Mouse (Mus musculus) forebrain, embryonic 10.5 days (tissue): ENCODE results near the gene Kazn. TPM values are rescaled to one million over a fixed set of nuclear protein-coding genes. Genes with fewer than 3 reads are reported as not detected.

Source experiments
- DNase-seq: peaks from one replicate; pipeline ENCODE4 v3.0.0-alpha.2; 2017; ENCODE audit warnings: low spot score; ENCODE audit errors: extremely low spot score
- H3K27ac ChIP-seq: fragments of 300-500 bp; sonication (generic); 2 replicates; pipeline ENCODE4 v1.5.1; 2016; ENCODE audit warnings: mild to moderate bottlenecking
- H3K27me3 ChIP-seq: fragments of 300-500 bp; sonication (generic); 2 replicates; pipeline ENCODE4 v1.6.1; 2016; ENCODE audit warnings: mild to moderate bottlenecking; ENCODE audit not compliant: poor library complexity, severe bottlenecking
- H3K36me3 ChIP-seq: fragments of 300-500 bp; sonication (generic); replicated peaks from 2 replicates; pipeline ENCODE4 v1.6.1; 2016; ENCODE audit warnings: mild to moderate bottlenecking, moderate library complexity
- H3K4me1 ChIP-seq: fragments of 300-500 bp; sonication (generic); 2 replicates; pipeline ENCODE4 v1.6.1; 2016
- H3K4me3 ChIP-seq: fragments of 300-500 bp; sonication (generic); 2 replicates; pipeline ENCODE4 v1.5.1; 2016; ENCODE audit warnings: mild to moderate bottlenecking, moderate library complexity
- H3K9me3 ChIP-seq: fragments of 300-500 bp; sonication (generic); 2 replicates; pipeline ENCODE4 v1.6.1; 2016; ENCODE audit warnings: mild to moderate bottlenecking, moderate library complexity
- WGBS: fragments of 180-500 bp; shearing (Covaris S2); methylation state at CpG from one replicate; pipeline ENCODE4 v1.1.7; 2016; 5-methylcytosine and 5-hydroxymethylcytosine counted together
- polyA plus RNA-seq: library from polyadenylated mRNA; unstranded; fragments of >200 nt; fragmentation: Nextera tagmentation; extraction: Ambion mirVana; gene quantifications from 2 replicates; pipeline ENCODE4 v1.2.1, GENCODE M21; 2016

The Kazn gene
- polyA plus RNA-seq, 1 experiment from 2014 or later = 11.4 TPM

DNA sequence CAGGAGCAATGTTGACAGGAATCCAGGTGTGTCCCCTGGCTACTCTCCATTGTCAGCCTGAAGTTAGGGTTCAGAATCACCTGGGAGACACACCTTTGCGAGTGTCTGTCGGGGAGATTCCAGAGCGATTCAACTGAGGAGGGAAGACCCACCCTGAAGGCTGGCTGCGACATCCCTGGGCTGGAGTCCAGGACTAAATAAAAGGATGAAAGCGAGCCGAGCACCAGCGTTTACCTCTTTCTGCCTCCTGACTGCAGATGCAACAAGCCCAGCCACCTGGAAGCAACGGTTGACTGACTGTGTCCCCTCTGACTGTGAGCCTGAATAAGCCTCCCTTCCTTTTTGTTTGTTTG is 179.4 kb downstream of the Kazn start:
- Histone ChIP-seq H3K27ac (no peak overlapping the region), H3K27me3 (no peaks in the 10 kb centered on the region), H3K36me3 (no peaks in the 10 kb centered on the region), H3K9me3 (no peaks in the 10 kb centered on the region), H3K4me3 (no peak overlapping the region), H3K4me1 (peaks cover 27% of the 10 kb centered on the region)
- 96% methylated on average over 8 of the region's 8 CpGs for WGBS
- DNase-seq = no peak

DNA sequence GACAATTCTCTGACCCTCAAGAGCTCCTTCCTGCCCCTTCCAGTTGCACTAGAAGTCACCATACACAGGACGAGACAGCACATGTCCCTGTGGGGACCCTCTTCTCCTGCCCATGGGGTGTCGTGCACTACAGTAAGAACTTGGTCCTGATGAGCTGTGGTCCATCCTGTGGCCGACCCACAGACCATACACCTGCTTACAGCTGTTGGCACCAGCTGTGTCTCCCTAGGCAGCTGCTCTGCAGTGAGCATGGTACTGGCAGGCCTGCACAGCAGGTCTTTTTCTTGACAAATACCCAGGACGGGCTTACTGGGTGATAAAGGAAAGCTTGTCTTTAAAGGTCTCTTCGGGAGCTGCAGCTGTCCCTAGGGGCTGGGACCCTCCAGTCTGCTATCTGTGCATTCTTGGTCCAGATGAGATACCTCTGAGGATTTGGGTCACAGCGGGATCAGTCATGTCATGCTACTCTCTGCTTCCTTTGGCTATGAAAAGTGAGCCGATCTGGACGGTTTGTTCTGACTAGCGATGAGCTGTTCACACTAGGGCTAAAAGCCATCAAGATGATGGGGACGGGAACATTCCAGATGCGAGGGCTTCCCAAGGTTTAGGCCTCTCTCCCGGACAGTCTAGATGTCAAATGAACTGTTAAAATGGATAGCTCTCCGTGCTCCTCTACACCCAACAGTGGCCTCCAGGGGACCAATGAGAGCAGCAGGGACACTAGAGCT is 179.9 kb downstream of the Kazn start:
- no peak for DNase-seq

DNA sequence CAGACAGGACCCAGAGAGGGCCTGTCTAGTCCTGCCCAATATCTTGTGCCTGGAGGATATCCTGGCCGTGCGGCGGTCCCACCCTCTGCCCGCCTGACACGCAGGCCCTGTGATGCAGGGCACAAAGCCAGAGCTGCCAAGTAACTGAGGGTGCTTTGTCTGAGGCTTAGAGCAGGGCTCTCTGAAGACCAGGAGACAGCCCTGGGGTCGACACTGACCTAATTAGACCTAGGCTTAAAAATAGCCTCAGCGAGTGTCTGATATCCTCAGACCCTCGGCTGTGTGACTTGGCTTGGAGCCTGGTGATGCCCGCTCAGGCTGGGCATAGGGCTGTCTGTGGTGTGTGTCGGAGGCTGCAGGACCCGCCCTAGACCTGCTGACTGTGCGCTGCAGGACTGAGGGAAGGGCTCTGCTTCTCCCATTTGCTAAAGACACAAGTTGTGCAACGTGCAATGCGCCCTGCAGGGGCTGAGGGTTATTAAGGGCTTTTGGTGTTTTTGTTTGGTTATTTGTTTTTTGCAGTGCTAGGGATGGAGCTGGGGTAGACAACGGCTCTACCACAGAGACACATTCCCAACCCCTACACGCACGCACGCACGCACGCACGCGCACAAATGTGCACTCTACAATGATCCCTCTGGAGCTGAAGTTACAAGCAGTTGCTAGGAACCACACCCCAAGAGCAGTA is 181.5 kb downstream of the Kazn start:
- no peaks in the 10 kb centered on the region for H3K9me3 ChIP-seq
- H3K4me3 ChIP-seq = no peak overlapping the region
- H3K27ac ChIP-seq = 0 out of 2 replicates have a peak overlapping the region, but pooled peaks have one; percentile 35
- no peak for DNase-seq
- no peaks in the 10 kb centered on the region for H3K27me3 ChIP-seq
- peaks cover 46% of the 10 kb centered on the region for H3K4me1 ChIP-seq
- H3K36me3 ChIP-seq = no peaks in the 10 kb centered on the region
- 82% methylated on average over 22 of the region's 22 CpGs for WGBS

More for the DNA sequence above, 179.9 kb downstream of the Kazn start:
- Histone ChIP-seq H3K36me3 (no peaks in the 10 kb centered on the region), H3K4me1 (peaks cover 32% of the 10 kb centered on the region), H3K27ac (no peak overlapping the region), H3K27me3 (no peaks in the 10 kb centered on the region), H3K4me3 (no peak overlapping the region), H3K9me3 (no peaks in the 10 kb centered on the region)
- 84% methylated on average over 13 of the region's 13 CpGs for WGBS

DNA sequence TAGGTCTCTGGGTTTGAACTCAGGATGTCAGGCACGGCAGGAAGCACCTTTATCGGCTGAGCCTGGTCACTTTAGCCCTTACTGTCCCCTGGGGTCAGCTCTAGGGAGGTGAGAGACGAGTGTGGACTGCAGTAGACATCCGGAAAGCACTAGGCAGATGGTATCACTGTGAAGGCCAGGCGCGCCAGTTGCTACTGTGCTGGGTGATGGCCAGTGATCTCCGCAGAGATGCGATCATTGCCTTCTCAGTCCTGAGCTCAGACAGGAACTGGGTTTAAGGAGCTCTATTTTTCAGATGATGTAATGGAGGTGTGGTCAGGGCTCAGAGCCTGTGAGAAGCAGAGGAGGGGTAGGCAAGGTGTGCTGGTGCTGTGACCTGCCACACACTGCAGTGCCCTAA is 183.6 kb downstream of the Kazn start:
- H3K4me3 ChIP-seq = no peak overlapping the region
- WGBS = 89% methylated on average over 8 of the region's 8 CpGs
- peaks cover 39% of the 10 kb centered on the region for H3K4me1 ChIP-seq
- no peaks in the 10 kb centered on the region for H3K36me3 ChIP-seq
- DNase-seq = no peak
- H3K27me3 ChIP-seq = no peaks in the 10 kb centered on the region
- H3K27ac ChIP-seq = no peak overlapping the region
- H3K9me3 ChIP-seq = no peaks in the 10 kb centered on the region

DNA sequence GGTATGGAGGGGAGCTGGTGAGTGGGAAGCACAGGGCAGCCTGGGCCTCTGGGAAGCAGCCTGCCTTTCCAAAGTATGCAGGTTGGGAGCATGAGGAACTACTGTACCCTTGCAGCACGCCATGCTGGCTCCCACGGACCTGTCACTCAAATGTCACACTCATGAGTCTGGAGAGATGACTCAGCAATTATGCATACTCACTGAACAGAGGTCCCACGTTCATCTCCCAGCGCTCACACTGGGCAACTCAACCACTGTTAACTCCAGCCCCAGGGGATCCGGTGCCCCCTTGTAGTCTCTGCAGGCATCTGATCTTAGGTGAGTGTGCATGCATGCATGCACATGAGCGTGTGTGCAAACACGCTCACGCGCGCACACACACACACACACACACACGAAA is 184.6 kb downstream of the Kazn start:
- Histone ChIP-seq H3K27me3 (no peaks in the 10 kb centered on the region), H3K4me1 (peaks cover 36% of the 10 kb centered on the region), H3K9me3 (no peaks in the 10 kb centered on the region), H3K4me3 (no peak overlapping the region), H3K27ac (no peak overlapping the region), H3K36me3 (no peaks in the 10 kb centered on the region)
- no peak for DNase-seq
- WGBS = 93% methylated on average over 11 of the region's 11 CpGs

DNA sequence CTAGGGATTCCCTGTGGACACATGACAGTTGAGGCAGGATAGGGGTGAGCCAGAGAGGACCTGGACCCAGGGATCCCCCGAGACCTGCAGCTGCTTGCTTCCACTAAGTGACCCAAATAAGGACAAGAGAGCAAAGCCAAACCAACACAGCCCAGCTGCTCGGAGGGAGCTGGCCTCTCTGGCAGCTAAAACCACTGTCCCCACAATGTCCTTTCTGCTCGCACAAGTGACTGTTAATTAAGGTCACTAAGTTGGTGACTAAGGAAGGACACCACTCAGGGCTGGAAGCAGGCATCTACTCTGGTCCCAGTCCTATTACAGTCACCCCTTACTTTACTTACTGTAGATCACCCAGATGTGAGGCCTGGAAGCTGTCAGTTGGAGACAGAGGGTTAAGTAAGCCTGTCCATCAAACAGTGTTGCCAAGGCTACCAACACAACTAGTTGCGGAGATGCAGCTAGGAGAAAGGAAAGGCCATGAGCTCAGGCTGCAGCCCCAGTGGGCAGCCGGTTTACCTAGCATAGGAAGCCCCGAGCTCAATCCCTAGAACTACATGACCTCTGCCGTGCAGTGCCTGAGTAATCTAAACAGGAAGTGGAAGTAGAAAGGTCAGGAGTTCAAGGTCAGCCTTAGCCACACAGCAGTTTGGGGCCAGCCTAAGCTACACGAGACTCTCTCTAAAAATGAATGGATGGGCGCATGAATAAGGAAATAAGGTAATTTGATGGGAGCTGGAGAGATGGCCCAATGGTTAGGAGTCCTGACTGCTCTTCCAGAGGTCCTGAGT is 185.3 kb downstream of the Kazn start:
- Histone ChIP-seq H3K4me1 (peaks cover 36% of the 10 kb centered on the region), H3K4me3 (no peak overlapping the region), H3K36me3 (no peaks in the 10 kb centered on the region), H3K27me3 (no peaks in the 10 kb centered on the region), H3K9me3 (no peaks in the 10 kb centered on the region), H3K27ac (no peak overlapping the region)
- DNase-seq = no peak
- WGBS = 63% methylated on average over 9 of the region's 9 CpGs

DNA sequence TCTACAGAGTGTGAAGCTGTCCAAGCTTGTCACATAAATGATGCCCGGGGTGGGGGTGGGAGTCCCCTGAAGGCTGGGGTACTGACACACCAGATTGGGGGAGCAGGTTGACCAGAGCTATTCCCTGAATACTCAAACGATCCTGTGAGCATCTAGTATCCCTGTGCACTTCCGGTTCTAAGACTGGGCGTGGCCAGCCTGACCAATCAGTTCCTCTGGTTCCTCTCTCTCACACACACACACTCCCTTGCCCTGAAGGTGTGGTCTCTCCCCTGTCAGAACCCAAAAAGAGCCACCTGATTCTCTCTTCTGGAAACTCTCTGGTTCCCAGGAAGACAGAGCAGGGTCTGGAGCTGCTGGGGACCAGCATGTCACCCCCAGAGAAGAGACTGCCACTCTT is 185.9 kb downstream of the Kazn start:
- peaks cover 36% of the 10 kb centered on the region for H3K4me1 ChIP-seq
- 66% methylated on average over 4 of the region's 4 CpGs for WGBS
- H3K27me3 ChIP-seq = no peaks in the 10 kb centered on the region
- DNase-seq = no peak
- no peaks in the 10 kb centered on the region for H3K36me3 ChIP-seq
- no peak overlapping the region for H3K27ac ChIP-seq
- H3K9me3 ChIP-seq = no peaks in the 10 kb centered on the region
- no peak overlapping the region for H3K4me3 ChIP-seq

DNA sequence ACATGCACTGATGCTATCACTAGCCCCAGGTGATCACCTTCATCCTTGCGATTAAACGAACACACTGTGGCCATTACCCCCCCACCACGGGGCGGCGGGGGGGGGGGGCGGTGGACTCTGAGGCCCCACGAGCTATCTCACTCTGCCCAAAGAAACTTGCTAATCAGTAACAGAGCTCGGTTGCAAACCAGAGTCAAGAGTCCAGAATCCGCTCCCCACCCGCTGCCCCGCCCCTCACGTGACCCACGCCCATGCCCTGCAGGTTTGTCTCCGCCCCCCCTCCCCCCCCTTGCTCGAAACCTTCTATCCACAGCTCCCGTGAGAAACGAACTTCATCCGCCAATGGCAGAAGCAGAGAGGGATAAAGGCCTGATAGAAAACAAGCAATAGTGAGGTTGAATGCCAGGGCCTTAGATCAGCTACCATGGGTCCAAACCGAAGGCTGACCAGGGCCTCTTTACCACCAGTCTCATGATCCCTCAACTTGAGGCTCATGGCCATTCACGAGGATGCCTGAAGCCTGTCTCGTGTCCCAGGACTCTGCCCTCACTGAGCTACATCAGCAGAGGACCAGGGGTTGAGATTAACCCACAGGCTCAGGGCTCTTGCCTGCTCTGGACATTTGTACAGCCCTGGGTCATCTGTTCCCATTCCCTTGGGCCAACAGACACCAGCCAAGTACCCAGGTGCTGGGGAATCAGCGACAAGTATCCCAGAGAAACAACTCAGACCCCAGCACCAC is 186.6 kb downstream of the Kazn start:
- Histone ChIP-seq H3K4me1 (peaks cover 31% of the 10 kb centered on the region), H3K9me3 (no peaks in the 10 kb centered on the region), H3K36me3 (no peaks in the 10 kb centered on the region), H3K4me3 (no peak overlapping the region), H3K27ac (peak overlapping the region; percentile 58; the same call in 1 of the 2 replicates), H3K27me3 (no peaks in the 10 kb centered on the region)
- DNase-seq = no peak
- WGBS = 52% methylated on average over 22 of the region's 22 CpGs

Other genes with a start within 250 kb of the Kazn start
- gene Fhad1, start 224.3 kb downstream of the Kazn start, polyA plus RNA-seq = 0.39 and 0.50 TPM in 2 replicates
- 6.6 and 6.7 TPM in 2 replicates for gene Tmem51, start 155.1 kb downstream of the Kazn start, polyA plus RNA-seq